Mouse (Mus musculus): ENCODE results near the gene Zfp619. TPM values are rescaled to one million over a fixed set of nuclear protein-coding genes. Genes with fewer than 3 reads are reported as not detected.
"Not testable (repeated sequence)": the region's sequence is repeated elsewhere in the genome, so short reads cannot be mapped to it uniquely, and the experiment has no call there.

Zfp619 gene
- total RNA-seq, 2 experiments from 2014 or later = 1.6 to 2.0 TPM

- not testable (repeated sequence) for DNase-seq
Measured at GRCm38 (mm10) chr7:39589044-39589443, 71.5 kb downstream of the Zfp619 start.

Other genes starting within 250 kb of the Zfp619 start
- not detected for gene Gm5114, start 104.6 kb upstream of the Zfp619 start, total RNA-seq (2021)

All from gastrocnemius, postnatal 10 days (tissue).